Mouse (Mus musculus) stomach, postnatal 0 days (tissue): ENCODE measurements at regions not wholly inside any gene's neighbourhood (a gene's known extent, or its start where the extent isn't known, plus 50 kb on each side); places are given as distances from the start of the nearest gene placed in this dataset.

Experiments used
- CTCF ChIP-seq: IDR thresholded peaks from 2 replicates; pipeline ENCODE4 v1.5.1; 2016; ENCODE audit warnings: antibody characterized with exemption, low read depth, mild to moderate bottlenecking, moderate library complexity
- EP300 ChIP-seq: optimal IDR thresholded peaks from 2 replicates; pipeline ENCODE3; 2016; ENCODE audit warnings: antibody characterized with exemption

DNA sequence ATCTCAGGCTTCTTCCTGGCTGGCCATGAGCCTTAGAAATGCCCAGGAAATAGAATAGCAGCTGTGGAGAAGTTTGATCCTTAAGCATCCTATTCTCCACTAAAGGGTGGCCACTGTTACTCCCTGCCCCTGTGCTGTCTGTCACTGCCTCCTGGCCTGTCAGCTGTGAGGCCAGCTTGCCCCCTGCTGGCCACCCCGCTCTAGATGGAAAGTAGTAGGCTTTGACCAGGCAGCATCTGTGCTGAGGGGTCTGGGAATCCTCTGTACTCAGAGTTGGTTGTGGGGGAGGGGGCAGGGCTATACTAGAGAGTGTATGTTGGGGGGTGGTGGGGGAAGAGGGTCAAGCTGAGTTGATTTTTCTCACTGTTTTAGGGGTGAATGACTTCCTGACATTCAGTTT lies 821.2 kb downstream of the Gm9195 start:
- peak; percentile 79 for TF ChIP-seq CTCF
- TF ChIP-seq EP300: no peak
